Mouse (Mus musculus) midbrain, embryonic 10.5 days (tissue): ENCODE data around the gene Olfr401. TPM values are rescaled to one million over a fixed set of nuclear protein-coding genes. Genes with fewer than 3 reads are reported as not detected.
"Not testable (repeated sequence)": the region's sequence is repeated elsewhere in the genome, so short reads cannot be mapped to it uniquely, and the experiment has no call there.

ENCODE experiments used
- DNase-seq: peaks from one replicate; pipeline ENCODE4 v3.0.0-alpha.2; 2017; ENCODE audit warnings: low spot score
- H3K27ac ChIP-seq: fragments of 300-500 bp; sonication (generic); replicated peaks from 2 replicates; pipeline ENCODE4 v1.5.1; 2016; ENCODE audit warnings: mild to moderate bottlenecking
- H3K27me3 ChIP-seq: fragments of 300-500 bp; sonication (generic); 2 replicates; pipeline ENCODE4 v1.6.1; 2016; ENCODE audit warnings: low read depth, mild to moderate bottlenecking; ENCODE audit not compliant: poor library complexity, severe bottlenecking
- H3K36me3 ChIP-seq: fragments of 300-500 bp; sonication (generic); 2 replicates; pipeline ENCODE4 v1.6.1; 2016; ENCODE audit warnings: mild to moderate bottlenecking, moderate library complexity
- H3K4me1 ChIP-seq: fragments of 300-500 bp; sonication (generic); 2 replicates; pipeline ENCODE4 v1.6.1; 2016
- H3K4me3 ChIP-seq: fragments of 300-500 bp; sonication (generic); 2 replicates; pipeline ENCODE4 v1.5.1; 2016; ENCODE audit warnings: mild to moderate bottlenecking, moderate library complexity
- H3K9me3 ChIP-seq: fragments of 300-500 bp; sonication (generic); replicated peaks from 2 replicates; pipeline ENCODE4 v1.6.1; 2016; ENCODE audit warnings: mild to moderate bottlenecking
- WGBS: fragments of 180-500 bp; shearing (Covaris S2); methylation state at CpG from one replicate; pipeline ENCODE4 v1.1.7; 2016; 5-methylcytosine and 5-hydroxymethylcytosine counted together
- polyA plus RNA-seq: library from polyadenylated mRNA; unstranded; fragments of >200 nt; fragmentation: Nextera tagmentation; extraction: Ambion mirVana; gene quantifications from 2 replicates; pipeline ENCODE4 v1.2.1, GENCODE M21; 2016

The Olfr401 gene
- not detected in 2 replicates for polyA plus RNA-seq

DNA sequence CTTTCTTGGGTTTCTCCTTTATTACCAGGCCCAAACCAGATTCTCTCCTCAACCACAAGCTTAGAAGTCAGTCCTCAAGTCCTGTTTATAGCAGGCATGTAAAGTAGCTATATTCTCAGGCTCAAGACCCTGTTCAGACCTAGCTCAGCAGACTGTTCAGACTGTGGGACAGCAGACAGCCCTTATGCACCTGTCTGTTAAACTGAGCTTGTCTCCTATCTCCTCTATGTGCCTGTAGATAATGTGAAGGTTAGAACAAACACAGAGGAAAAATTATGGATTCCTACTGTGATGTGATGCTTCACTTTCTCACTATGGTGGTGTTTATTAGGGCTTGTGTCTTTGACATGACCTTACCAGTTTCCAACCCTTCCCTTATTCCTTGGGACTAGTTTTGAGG is at the start of gene Olfr401:
Gene Olfr401, plus strand, starts transcription at position 301 of the 400 bp plus-strand sequence.
- Histone ChIP-seq H3K4me1 (no peaks in the 10 kb centered on the region), H3K9me3 (peaks cover 49% of the 10 kb centered on the region), H3K4me3 (no peak within 1 kb of the TSS), H3K27me3 (no peaks in the 10 kb centered on the region), H3K36me3 (no peaks in the 10 kb centered on the region), H3K27ac (no peak within 1 kb of the TSS)
- DNase-seq = no peak

DNA sequence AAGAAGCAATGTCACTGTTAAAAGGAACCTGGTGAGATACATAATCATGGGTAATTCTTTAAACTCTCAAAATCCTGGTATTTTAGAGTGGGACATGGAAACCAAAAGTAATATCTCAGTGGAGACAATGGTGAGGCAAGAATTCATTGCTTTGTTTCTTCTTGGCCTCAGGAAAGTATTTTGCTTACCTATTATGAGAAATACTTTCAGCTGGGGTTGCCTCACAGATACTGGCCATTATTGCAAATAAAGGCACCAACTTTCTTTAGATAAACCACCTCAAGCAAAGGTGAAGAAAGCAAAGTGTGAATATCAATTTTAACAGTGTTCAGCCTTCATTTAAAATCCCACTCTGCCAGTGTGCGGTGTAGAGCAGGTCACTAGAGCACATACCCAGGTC is 43.9 kb upstream of the Olfr401 start, which contains the start of gene Zfp616:
Gene Zfp616, plus strand, starts transcription at position 301 of the 400 bp plus-strand sequence.
- WGBS = 86% methylated on average over 1 of the region's 1 CpGs
- H3K27me3 ChIP-seq = no peaks in the 10 kb centered on the region
- H3K27ac ChIP-seq = no peak within 1 kb of the TSS
- DNase-seq = no peak
- H3K4me1 ChIP-seq = no peaks in the 10 kb centered on the region
- H3K4me3 ChIP-seq = no peak within 1 kb of the TSS
- peaks cover 48% of the 10 kb centered on the region for H3K9me3 ChIP-seq
- no peaks in the 10 kb centered on the region for H3K36me3 ChIP-seq

DNA sequence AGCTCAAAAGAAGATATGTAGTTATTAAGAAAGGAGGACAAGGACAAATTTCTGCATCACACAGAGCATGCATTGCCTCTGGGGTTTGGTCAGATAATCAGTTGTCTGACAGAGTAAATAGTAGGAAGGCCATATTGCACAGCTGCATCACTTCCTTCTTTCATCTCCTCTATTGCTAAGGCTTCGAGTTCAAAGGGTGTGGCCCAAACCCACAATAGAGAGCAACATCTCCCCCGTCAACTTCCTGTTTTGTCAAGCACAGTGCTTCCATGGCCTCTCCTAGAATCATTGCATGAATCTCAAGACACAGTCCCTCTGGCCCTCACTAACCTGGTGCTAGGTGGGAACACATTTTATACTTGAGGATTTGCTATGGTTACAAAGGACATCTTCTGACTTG is 12.8 kb upstream of the Olfr401 start:
- 85% methylated on average over 2 of the region's 2 CpGs for WGBS
- no peak overlapping the region for H3K4me3 ChIP-seq
- no peaks in the 10 kb centered on the region for H3K27me3 ChIP-seq
- no peaks in the 10 kb centered on the region for H3K36me3 ChIP-seq
- peaks cover 50% of the 10 kb centered on the region for H3K9me3 ChIP-seq
- no peaks in the 10 kb centered on the region for H3K4me1 ChIP-seq
- DNase-seq = no peak
- no peak overlapping the region for H3K27ac ChIP-seq

DNA sequence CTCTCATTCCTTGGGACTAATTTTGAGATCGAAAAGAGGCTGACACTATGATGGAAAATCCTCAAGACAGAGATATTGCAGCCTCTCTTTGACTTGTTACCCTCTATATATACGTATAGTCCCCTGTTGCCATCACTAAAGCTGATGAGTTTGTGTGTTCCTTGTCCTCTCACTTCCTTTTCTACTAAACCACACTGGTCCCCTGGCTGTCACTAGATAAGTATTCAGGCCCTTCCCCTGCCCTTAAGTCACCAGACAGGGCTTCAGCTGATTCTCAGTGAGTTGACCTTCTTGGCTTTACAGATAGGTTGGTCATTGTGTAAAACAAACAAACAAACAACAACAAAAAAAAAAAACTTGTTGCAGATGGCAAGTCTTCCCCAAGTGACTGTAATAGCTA is 12.0 kb upstream of the Olfr401 start:
- H3K36me3 ChIP-seq = no peaks in the 10 kb centered on the region
- no peak for DNase-seq
- peaks cover 49% of the 10 kb centered on the region for H3K9me3 ChIP-seq
- H3K27me3 ChIP-seq = no peaks in the 10 kb centered on the region
- H3K4me1 ChIP-seq = no peaks in the 10 kb centered on the region
- H3K4me3 ChIP-seq = no peak overlapping the region
- H3K27ac ChIP-seq = no peak overlapping the region
- WGBS = 56% methylated on average over 2 of the region's 2 CpGs

DNA sequence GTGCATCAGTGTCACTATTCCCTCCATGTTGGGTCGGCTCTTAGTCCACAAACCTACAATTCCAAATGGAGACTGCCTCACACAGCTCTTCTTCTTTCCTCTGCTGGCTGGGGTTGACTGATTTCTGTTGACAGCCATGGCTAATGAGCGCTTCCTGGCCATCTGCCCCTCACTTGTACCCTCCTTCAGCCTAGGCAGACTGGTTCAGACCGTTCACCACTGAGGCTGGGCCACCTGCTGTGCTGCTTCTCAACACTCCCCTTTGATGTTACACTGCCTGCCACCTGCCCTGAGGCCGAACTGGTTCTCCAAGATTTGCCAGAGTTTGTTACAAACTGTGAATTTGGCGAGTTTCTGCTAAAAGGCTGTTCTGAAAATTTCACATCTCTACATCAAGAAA is 8.4 kb upstream of the Olfr401 start:
- Histone ChIP-seq H3K4me3 (no peak overlapping the region), H3K27me3 (no peaks in the 10 kb centered on the region), H3K27ac (no peak overlapping the region), H3K36me3 (no peaks in the 10 kb centered on the region), H3K4me1 (no peaks in the 10 kb centered on the region), H3K9me3 (peaks cover 39% of the 10 kb centered on the region)
- DNase-seq = no peak
- WGBS = 46% methylated on average over 5 of the region's 5 CpGs

DNA sequence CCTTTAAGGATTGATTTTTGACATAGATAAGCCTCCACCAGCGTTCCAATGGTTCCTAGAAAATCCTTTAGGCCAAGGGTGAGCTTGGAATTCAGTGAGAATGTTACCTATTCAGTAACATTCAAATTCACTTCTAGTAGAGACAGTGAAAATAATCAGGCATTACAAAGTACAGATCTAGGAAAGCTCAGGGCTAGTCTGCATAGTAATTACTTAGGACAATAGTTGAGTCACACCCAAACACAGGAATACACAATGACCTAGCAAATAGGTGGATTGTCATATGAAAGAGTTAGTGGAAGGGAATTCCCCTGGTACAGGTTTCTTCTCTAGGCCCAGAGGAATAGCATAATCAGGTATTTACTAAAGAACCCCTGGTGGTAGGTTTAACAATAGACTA is 26.5 kb downstream of the Olfr401 start:
- H3K4me1 ChIP-seq, H3K36me3 ChIP-seq, H3K27ac ChIP-seq, DNase-seq, H3K27me3 ChIP-seq, H3K4me3 ChIP-seq: not testable (repeated sequence)
- 37% methylated on average over 1 of the region's 1 CpGs for WGBS
- H3K9me3 ChIP-seq = peaks cover 85% of the 10 kb centered on the region

DNA sequence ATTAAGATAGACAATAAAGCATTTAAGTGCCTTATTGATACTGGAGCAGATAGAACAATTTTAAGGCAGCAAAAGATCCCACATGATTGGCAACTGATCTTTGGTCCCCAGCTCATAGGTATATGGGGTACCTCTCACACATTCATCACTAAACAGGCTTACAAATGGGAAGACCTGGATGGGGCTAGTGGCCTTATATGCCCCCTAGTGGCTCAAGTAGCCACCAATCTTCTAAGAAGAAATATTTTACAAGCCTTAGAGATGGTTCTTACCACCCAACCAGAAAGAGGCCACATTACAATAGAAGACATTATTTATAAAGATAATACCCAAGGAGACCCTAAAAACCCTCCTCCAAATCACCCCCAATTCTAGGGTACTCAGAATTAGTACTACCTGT is 32.4 kb downstream of the Olfr401 start:
- no peak overlapping the region for H3K4me3 ChIP-seq
- no peaks in the 10 kb centered on the region for H3K36me3 ChIP-seq
- no peak overlapping the region for H3K27ac ChIP-seq
- peaks cover 94% of the 10 kb centered on the region for H3K9me3 ChIP-seq
- H3K4me1 ChIP-seq = no peaks in the 10 kb centered on the region
- DNase-seq = no peak
- H3K27me3 ChIP-seq = no peaks in the 10 kb centered on the region

DNA sequence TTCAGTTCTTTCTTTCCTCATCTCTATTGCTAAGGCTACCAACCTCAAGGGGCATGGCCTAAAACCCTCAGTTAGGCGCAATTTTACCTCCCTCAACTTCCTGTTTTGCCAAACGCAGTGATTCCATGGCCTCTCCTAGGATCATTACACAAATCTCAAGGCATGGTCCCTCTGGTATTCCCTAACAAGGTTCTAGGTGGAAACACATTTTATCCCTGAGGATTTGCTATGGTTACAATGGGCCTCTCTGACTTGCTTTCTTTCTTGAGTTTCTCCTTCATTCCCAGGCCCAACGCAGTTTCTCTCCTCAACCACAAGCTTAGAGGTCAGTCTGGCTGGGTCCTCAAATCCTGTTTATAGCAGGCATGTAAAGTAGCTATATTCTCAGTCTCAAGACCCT is 39.7 kb downstream of the Olfr401 start, which contains the start of gene Olfr402:
Gene Olfr402, plus strand, starts transcription at position 301 of the 400 bp plus-strand sequence.
- H3K36me3 ChIP-seq = no peaks in the 10 kb centered on the region
- H3K9me3 ChIP-seq = peaks cover 82% of the 10 kb centered on the region
- WGBS = 64% methylated on average over 3 of the region's 3 CpGs
- no peaks in the 10 kb centered on the region for H3K4me1 ChIP-seq
- H3K27ac ChIP-seq = no peak within 1 kb of the TSS
- no peak within 1 kb of the TSS for H3K4me3 ChIP-seq
- DNase-seq = no peak
- no peaks in the 10 kb centered on the region for H3K27me3 ChIP-seq

DNA sequence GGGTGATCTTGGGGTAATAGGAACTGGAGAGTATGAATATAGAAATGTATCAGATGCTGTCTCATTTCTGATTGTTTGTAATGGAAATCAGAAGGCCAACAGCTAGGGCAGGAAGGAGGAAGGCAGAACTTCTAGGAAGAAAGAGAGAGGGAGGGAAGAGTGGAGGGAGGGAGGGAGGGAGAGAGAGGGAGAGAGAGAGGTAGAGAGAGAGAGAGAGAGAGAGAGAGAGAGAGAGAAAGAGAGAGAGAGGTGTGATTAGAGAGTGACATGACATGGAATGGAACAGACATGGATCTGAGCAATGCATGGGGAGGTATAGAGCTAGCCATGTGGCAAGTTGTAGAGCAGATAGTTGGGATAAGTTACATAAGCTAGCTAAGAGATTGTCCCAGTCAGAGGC is 55.3 kb downstream of the Olfr401 start:
- Histone ChIP-seq H3K36me3 (no peaks in the 10 kb centered on the region), H3K4me3 (no peak overlapping the region), H3K9me3 (peaks cover 25% of the 10 kb centered on the region), H3K27ac (no peak overlapping the region), H3K27me3 (no peaks in the 10 kb centered on the region), H3K4me1 (no peaks in the 10 kb centered on the region)
- no peak for DNase-seq

Other genes starting within 250 kb of the Olfr401 start
- gene Olfr394, start 222.9 kb upstream of the Olfr401 start, polyA plus RNA-seq = not detected in 2 replicates
- not detected in 2 replicates for gene Olfr395, start 204.4 kb upstream of the Olfr401 start, polyA plus RNA-seq
- gene Olfr23, start 177.0 kb upstream of the Olfr401 start, polyA plus RNA-seq = not detected in 2 replicates
- gene Olfr397, start 152.9 kb upstream of the Olfr401 start, polyA plus RNA-seq = not detected in 2 replicates
- not detected in 2 replicates for gene Olfr398, start 123.3 kb upstream of the Olfr401 start, polyA plus RNA-seq
- not detected in 2 replicates for gene Olfr139, start 57.2 kb upstream of the Olfr401 start, polyA plus RNA-seq
- not detected in 2 replicates for gene Olfr399, start 57.1 kb upstream of the Olfr401 start, polyA plus RNA-seq
- not detected in 2 replicates for gene Zfp616, start 43.8 kb upstream of the Olfr401 start, polyA plus RNA-seq
- gene Olfr402, start 39.8 kb downstream of the Olfr401 start, polyA plus RNA-seq = not detected in 2 replicates
- not detected in 2 replicates for gene Olfr403, start 72.5 kb downstream of the Olfr401 start, polyA plus RNA-seq
- not detected in 2 replicates for gene Olfr43, start 97.7 kb downstream of the Olfr401 start, polyA plus RNA-seq
- gene Olfr406, start 146.1 kb downstream of the Olfr401 start, polyA plus RNA-seq = not detected in 2 replicates
- not detected in 2 replicates for gene Olfr59, start 170.0 kb downstream of the Olfr401 start, polyA plus RNA-seq
- not detected in 2 replicates for gene Olfr410, start 224.3 kb downstream of the Olfr401 start, polyA plus RNA-seq
- not detected in 2 replicates for gene Olfr411, start 238.9 kb downstream of the Olfr401 start, polyA plus RNA-seq
- not detected in 2 replicates for gene Olfr412, start 248.4 kb downstream of the Olfr401 start, polyA plus RNA-seq